Mouse (Mus musculus) megakaryocyte, embryonic 14.5 days (primary cell): Measurements from ENCODE around the gene Ppp1r37. TPM values are rescaled to one million over a fixed set of nuclear protein-coding genes. Genes with fewer than 3 reads are reported as not detected.

ENCODE experiments used
- H3K27me3 ChIP-seq: replicated peaks from 2 replicates; pipeline ENCODE3; 2012; ENCODE audit warnings: inconsistent platforms
- H3K36me3 ChIP-seq: replicated peaks from 2 replicates; pipeline ENCODE3; 2012; ENCODE audit warnings: low read length, inconsistent platforms, mixed read lengths
- H3K4me1 ChIP-seq: 2 replicates; pipeline ENCODE4 v1.6.1; 2012; ENCODE audit warnings: inconsistent platforms
- H3K4me3 ChIP-seq: replicated peaks from 2 replicates; pipeline ENCODE3; 2012; ENCODE audit warnings: moderate library complexity, mild to moderate bottlenecking, inconsistent platforms
- H3K9me3 ChIP-seq: 2 replicates; pipeline ENCODE4 v1.6.1; 2012; ENCODE audit warnings: inconsistent platforms
- FLI1 ChIP-seq: IDR thresholded peaks from 2 replicates; pipeline ENCODE4 v1.6.1; 2012; ENCODE audit warnings: low read length, inconsistent platforms, mixed read lengths
- GATA1 ChIP-seq: IDR thresholded peaks from 3 replicates; pipeline ENCODE4 v1.6.1; 2012; ENCODE audit warnings: mixed read lengths, low read length, inconsistent platforms, borderline replicate concordance
- polyA plus RNA-seq: library from polyadenylated mRNA; stranded (reverse); fragments of >175 nt; gene quantifications from 2 replicates; pipeline ENCODE4 v1.2.3, GENCODE M21; 2012; ENCODE audit warnings: low replicate concordance; ENCODE audit not compliant: insufficient read depth

The Ppp1r37 gene
- polyA plus RNA-seq, 1 experiment = 88.1 TPM

GRCm38 (mm10) chr7:19491731-19492130, 71.1 kb downstream of the Ppp1r37 start:
- H3K27me3 ChIP-seq = no peaks in the 10 kb centered on the region
- H3K4me1 ChIP-seq = peaks cover 59% of the 10 kb centered on the region
- no peak for TF ChIP-seq FLI1
- no peak for TF ChIP-seq GATA1
- H3K4me3 ChIP-seq = peak overlapping the region; percentile 82
- H3K9me3 ChIP-seq = no peaks in the 10 kb centered on the region
- peaks cover 95% of the 10 kb centered on the region for H3K36me3 ChIP-seq

GRCm38 (mm10) chr7:19489525-19489924, 73.4 kb downstream of the Ppp1r37 start:
- Histone ChIP-seq H3K27me3 (no peaks in the 10 kb centered on the region), H3K36me3 (peaks cover 90% of the 10 kb centered on the region), H3K4me1 (peaks cover 62% of the 10 kb centered on the region), H3K9me3 (no peaks in the 10 kb centered on the region), H3K4me3 (no peak overlapping the region)
- TF ChIP-seq GATA1 = no peak
- no peak for TF ChIP-seq FLI1

DNA sequence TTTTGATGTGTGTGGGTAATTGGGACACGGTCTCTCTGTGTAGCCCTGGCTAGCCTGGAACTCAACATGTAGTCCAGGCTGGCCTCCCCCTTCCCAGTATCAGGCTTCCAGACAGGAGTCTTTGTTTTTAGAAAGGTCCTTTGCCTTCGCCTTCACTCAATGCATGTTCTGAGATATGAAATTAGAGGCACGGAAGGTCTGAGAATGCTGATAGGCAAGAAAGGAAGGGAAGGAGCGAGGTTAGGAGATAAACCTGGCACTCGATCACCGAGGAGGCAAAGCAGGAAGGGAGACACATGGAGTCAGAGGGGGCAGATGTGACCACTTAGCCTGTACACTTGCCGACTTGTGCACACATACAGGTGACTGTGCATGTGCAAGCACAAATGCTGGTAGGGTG, 76.3 kb downstream of the Ppp1r37 start:
- Histone ChIP-seq H3K27me3 (no peaks in the 10 kb centered on the region), H3K36me3 (peaks cover 87% of the 10 kb centered on the region), H3K9me3 (no peaks in the 10 kb centered on the region), H3K4me1 (peaks cover 56% of the 10 kb centered on the region), H3K4me3 (peak overlapping the region; percentile 74)
- TF ChIP-seq FLI1 = no peak
- no peak for TF ChIP-seq GATA1

- TF ChIP-seq GATA1 = no peak
- TF ChIP-seq FLI1 = no peak
- Histone ChIP-seq H3K9me3 (no peaks in the 10 kb centered on the region), H3K27me3 (no peaks in the 10 kb centered on the region)
Measured at GRCm38 (mm10) chr7:19485488-19485887, 77.4 kb downstream of the Ppp1r37 start.

GRCm38 (mm10) chr7:19483281-19483680, 79.6 kb downstream of the Ppp1r37 start:
- Histone ChIP-seq H3K36me3 (peaks cover 80% of the 10 kb centered on the region), H3K27me3 (no peaks in the 10 kb centered on the region), H3K4me1 (peaks cover 54% of the 10 kb centered on the region), H3K9me3 (no peaks in the 10 kb centered on the region), H3K4me3 (no peak overlapping the region)
- TF ChIP-seq GATA1 = no peak
- no peak for TF ChIP-seq FLI1

More at GRCm38 (mm10) chr7:19485488-19485887, 77.4 kb downstream of the Ppp1r37 start:
- Histone ChIP-seq H3K36me3 (peaks cover 86% of the 10 kb centered on the region), H3K4me1 (peaks cover 47% of the 10 kb centered on the region), H3K4me3 (no peak overlapping the region)

Other genes starting within 250 kb of the Ppp1r37 start
- 36.5 and 52.2 TPM in 2 replicates for gene Ercc1, start 218.3 kb downstream of the Ppp1r37 start, polyA plus RNA-seq
- gene Cd3eap, start 203.6 kb downstream of the Ppp1r37 start, polyA plus RNA-seq = 13.3 and 50.4 TPM in 2 replicates
- 21.5 and 54.3 TPM in 2 replicates for gene Ppp1r13l, start 203.3 kb downstream of the Ppp1r37 start, polyA plus RNA-seq
- 24.2 and 30.8 TPM in 2 replicates for gene Ercc2, start 181.1 kb downstream of the Ppp1r37 start, polyA plus RNA-seq
- 1.3 TPM in 1 of 2 replicates, not detected in the other for gene Klc3, start 159.0 kb downstream of the Ppp1r37 start, polyA plus RNA-seq
- gene Ckm, start 158.3 kb downstream of the Ppp1r37 start, polyA plus RNA-seq = 0.96 TPM in 1 of 2 replicates, not detected in the other
- 102 and 169 TPM in 2 replicates for gene Mark4, start 104.3 kb downstream of the Ppp1r37 start, polyA plus RNA-seq
- gene Exoc3l2, start 99.7 kb downstream of the Ppp1r37 start, polyA plus RNA-seq = 40.8 and 53.6 TPM in 2 replicates
- gene Bloc1s3, start 54.7 kb downstream of the Ppp1r37 start, polyA plus RNA-seq = 5.5 and 6.5 TPM in 2 replicates
- 608 and 613 TPM in 2 replicates for gene Trappc6a, start 54.7 kb downstream of the Ppp1r37 start, polyA plus RNA-seq
- gene Nkpd1, start 45.2 kb downstream of the Ppp1r37 start, polyA plus RNA-seq = 1.3 and 2.9 TPM in 2 replicates
- gene Zfp296, start 14.2 kb upstream of the Ppp1r37 start, polyA plus RNA-seq = 6.0 and 13.6 TPM in 2 replicates
- 30.5 and 69.9 TPM in 2 replicates for gene Gemin7, start 14.5 kb upstream of the Ppp1r37 start, polyA plus RNA-seq
- gene Clasrp, start 41.4 kb upstream of the Ppp1r37 start, polyA plus RNA-seq = 109 and 265 TPM in 2 replicates
- 14.8 and 22.5 TPM in 2 replicates for gene Relb, start 66.4 kb upstream of the Ppp1r37 start, polyA plus RNA-seq
- gene Clptm1, start 102.0 kb upstream of the Ppp1r37 start, polyA plus RNA-seq = 153 and 336 TPM in 2 replicates
- 114 TPM in 1 of 2 replicates, not detected in the other for gene Apoc2, start 114.9 kb upstream of the Ppp1r37 start, polyA plus RNA-seq
- gene Gm44805, start 118.3 kb upstream of the Ppp1r37 start, polyA plus RNA-seq = not detected in 2 replicates
- gene Apoc4, start 118.4 kb upstream of the Ppp1r37 start, polyA plus RNA-seq = 7.1 and 10.7 TPM in 2 replicates
- gene Apoc1, start 129.6 kb upstream of the Ppp1r37 start, polyA plus RNA-seq = 31.2 and 454 TPM in 2 replicates
- 302 and 6,452 TPM in 2 replicates for gene Apoe, start 136.1 kb upstream of the Ppp1r37 start, polyA plus RNA-seq
- 129 and 184 TPM in 2 replicates for gene Tomm40, start 152.4 kb upstream of the Ppp1r37 start, polyA plus RNA-seq
- gene Nectin2, start 187.4 kb upstream of the Ppp1r37 start, polyA plus RNA-seq = 4.0 and 6.8 TPM in 2 replicates
- gene Bcam, start 207.9 kb upstream of the Ppp1r37 start, polyA plus RNA-seq = 0.58 and 1.6 TPM in 2 replicates
- not detected in 2 replicates for gene Cblc, start 233.7 kb upstream of the Ppp1r37 start, polyA plus RNA-seq